Mouse (Mus musculus): Measurements from ENCODE around the gene Gm11492. TPM values are rescaled to one million over a fixed set of nuclear protein-coding genes. Genes with fewer than 3 reads are reported as not detected.

The Gm11492 gene
- polyA plus RNA-seq, 1 experiment = not detected

DNA sequence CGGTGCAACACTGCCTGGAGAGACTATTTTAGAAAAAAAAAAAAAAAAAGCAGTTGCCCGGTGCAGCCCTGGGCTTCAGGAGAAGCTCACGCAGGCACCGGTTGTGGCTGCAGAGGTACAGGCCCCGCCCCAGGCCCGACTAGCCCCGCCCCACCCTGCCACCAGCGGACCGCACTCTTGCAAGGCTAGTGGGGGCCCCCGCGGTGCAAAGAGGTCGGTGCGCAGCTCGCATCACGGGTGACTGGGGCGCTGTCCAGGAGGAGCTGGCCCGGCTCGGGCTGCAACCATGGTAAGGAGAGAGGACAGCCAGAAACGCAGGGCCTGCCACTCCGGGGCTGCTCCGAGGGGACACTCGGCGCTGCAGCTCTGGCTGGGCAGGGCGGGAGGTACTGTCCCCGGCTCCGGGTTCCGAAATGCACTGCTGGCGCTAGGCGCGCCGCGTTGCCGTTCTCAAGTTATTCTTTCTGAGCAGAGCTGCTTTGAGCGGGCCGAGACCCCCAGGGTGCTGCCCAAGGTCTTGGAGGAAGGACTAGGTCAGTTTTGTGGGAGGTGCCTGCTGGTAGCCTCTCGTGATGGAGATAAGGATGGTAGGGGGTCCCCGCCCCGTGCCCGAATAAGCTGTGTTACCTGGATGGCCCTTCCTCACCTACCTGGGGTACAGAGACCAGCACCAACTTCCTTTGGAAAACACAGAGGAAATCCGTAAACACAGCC, 12.0 kb downstream of the Gm11492 start:
- DNase-seq (ENCODE audit: extremely low spot score in 1 of 2, low spot score in 1 of 2) = peak in 1 of 2 experiments; percentile 72

DNA sequence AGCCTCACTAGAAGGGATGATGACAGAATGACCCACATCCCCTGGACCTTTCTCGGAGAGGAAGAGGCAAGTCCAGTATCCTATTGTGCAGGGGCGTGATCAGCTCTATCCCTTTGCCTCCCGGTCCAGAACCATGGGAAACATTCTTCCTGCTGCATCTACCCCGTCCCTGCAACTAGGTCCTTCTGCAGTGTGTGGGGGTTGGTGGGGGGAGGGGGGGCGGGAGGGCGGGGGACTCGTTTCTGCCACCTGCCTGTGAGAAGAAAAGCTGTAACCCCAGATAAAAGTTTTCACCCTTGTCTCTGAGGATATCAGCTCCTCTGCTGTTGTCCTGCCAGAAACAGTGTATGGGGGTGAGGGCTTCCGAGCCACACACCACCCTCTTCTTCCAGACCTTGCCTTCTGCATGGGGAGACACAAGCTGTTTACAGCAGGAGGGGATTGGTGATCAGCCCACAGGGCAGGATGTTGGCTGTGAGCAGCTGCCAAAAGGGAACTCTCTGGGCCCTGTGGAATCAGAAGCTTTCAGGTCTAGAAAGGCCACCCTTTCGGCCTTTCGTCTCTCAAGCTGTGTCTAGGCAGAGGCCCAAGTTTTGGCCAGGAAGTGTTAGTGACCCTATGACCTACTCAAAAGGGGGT, 12.6 kb downstream of the Gm11492 start:
- DNase-seq (ENCODE audit: extremely low spot score in 1 of 2, low spot score in 1 of 2) = no peak

DNA sequence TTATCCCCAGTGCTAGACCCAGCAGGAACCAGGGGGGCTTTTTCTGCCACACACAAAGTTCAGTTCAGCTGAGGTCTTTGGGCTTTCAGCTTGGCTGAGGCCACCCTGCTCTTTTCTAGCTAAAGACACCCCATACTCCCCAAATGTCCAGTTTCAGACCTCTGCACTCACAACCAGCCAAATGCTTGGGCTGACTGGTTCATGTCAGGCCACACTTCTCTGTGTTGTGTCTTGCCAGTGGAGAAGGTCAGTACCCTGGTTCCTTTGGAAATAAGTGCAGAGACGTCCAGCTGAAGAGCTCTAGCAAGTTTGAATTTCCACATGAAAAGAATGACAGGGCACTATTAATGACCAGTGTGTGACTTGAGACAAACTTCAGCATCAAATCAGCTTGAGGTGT, 13.3 kb downstream of the Gm11492 start:
- DNase-seq (ENCODE audit: extremely low spot score in 1 of 2, low spot score in 1 of 2) = no peak

DNA sequence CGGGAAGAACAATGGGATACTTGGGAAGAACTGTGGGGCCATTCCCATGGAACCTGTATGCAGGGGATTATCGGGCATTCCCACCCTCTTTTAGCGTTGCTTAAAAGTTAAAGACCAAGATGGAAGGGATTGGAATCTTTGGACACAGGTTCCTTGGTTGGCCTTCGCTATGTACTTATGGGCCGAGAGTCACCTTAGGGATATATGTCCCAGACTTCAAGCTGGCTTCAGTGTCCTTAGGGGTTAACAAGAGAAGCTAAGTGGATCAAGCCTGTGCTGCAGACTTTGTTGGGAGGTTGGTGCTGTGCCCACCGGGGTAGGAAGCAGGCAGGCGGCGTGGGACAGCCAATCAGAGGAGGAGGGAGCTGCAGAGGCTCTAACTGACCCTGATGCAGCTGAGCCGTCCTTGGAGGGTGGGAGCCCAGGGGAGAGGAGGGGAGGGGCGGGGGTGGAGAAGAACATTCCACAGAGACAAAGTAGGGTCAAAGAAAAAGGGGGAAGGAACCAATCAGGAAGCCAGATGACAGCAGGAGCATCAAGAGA, 14.2 kb downstream of the Gm11492 start:
- DNase-seq (ENCODE audit: extremely low spot score in 1 of 2, low spot score in 1 of 2) = no peak

DNA sequence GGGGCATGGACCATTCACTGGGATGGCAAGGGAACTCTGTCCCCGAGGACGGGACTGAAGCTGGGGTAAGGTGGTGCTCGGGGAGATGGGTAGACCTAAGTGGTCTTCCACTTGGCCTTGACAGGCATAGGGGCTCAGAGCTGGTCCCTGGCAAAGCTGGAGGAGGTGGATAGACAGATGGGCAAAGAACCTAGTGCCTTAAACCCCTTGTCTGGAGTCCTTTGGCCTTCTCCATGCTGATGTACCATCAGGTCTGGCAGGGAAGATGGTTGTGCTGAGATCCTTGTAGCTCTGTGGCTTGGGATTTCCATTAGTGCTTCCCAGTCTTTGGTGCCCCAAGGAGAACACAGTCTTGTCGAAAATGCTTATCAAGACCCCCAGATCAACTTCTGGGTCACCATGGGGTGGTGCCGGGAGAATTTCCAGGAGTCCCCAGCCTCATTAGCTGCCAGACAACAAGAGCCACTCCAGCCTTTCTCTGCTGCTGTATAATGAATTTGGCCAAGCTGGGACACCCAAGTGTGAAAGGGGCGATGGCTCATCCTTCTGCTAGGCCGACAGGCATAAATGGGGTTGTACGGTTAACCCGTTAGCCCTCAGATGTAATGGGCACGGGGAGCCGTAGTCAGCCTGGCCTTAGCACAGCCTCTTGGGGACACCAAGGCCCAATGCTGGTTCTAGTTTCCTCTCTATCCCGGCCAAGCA, 14.9 kb downstream of the Gm11492 start:
- DNase-seq (ENCODE audit: extremely low spot score in 1 of 2, low spot score in 1 of 2) = no peak

DNA sequence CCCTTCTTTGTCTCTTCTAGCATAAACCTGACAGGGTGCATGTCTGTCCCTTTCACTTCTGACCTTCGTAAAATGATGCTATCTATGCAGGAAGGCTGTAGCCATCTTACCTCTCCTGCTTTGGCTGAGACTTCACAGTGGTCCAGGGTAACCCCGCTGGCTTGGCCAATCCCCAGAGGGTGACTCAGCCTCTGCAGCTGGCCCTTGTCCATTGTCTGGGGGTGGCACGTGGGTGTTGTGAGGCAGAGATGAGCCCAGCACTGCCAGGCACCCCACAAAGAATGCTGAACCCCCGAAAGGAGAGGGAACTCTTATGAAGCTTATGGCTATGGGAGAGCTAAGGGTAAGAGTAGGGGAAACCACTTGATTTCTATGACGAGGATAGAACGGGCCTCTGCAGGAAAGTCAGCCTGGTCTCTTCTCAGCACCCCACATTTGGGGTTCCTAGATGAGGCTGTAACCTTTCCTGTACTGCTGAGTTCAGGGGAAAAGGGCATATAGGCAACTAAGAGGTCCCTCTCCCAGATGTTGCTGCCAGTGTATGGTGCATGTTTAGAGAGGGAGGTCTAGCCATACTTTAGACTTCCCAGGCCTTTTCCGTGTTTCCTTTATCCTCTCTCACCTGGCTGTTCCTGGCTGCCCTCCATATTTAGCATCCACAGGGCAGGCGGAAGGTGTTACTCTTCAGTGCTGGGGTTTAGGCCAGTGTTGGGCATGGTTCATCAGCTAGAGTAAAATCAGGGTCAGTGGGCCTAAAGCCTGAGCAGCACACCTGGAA, 15.7 kb downstream of the Gm11492 start:
- peak in 1 of 2 experiments; percentile 67 for DNase-seq (ENCODE audit: extremely low spot score in 1 of 2, low spot score in 1 of 2)

DNA sequence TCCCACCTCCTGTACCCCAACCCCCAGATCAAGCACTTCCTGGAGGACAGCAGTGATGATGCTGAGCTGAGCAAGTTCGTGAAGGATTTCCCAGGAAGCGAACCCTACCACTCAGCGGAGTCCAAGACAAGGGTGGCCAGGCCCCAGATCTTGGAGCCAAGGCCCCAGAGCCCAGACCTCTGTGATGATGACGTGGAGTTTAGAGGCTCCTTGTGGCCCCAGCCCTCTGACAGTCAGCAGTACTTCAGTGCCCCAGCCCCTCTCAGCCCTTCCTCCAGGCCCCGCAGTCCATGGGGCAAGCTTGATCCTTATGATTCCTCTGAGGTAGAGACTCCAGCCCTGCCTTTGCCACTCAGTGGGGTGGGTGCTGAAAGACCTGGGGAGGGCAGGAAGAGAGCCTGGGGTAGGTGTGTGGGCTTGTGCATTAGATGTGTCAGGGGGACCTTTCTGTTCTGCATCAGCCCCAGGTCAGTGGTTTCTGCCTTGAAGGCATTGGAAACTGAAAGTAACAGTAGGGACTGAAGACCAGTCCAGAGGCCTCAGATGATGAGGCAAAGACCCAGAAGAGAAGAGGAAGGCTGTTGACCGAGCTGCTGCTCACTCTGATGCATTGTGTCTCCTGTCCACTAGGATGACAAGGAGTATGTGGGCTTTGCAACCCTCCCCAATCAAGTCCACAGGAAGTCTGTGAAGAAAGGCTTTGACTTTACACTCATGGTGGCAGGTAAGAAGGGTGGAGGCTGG, 17.0 kb downstream of the Gm11492 start:
- DNase-seq (ENCODE audit: extremely low spot score in 1 of 2, low spot score in 1 of 2) = no peak

DNA sequence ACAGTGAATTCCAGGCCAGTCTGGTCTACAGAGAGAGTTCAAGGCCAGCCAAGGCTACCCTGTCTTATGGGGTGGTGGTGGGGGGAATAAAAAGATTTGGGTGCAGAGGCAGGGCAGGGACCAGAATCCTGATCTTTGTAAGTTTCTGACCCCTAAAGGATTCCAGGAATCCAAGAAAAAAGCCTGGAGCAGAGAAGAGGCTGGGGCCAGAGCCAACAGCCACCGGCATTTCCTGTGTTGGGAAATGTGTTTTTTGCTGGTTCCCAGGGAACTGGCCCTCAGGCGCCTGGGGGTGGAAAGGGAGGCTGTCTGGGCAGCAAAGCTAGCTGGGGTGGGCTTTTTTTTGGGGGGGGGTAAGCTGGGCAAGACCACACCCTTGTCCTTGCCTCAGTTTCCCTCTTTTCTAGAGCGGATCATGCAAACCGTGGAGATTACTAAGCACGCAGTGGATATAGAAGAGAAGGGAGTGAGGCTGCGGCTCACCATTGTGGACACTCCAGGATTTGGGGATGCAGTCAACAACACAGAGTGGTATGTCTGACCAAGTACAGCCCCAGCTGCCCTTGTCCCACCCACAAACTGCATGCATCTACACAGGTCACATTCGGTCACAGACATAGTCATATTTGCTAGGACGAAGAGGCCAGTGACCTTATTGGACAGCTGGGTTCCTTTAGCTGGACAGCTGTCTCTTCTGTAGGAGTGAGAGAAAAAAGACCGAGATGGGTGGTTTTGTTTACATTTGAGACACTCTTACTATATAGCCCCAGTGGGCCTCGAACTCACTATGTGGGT, 18.5 kb downstream of the Gm11492 start:
- DNase-seq (ENCODE audit: extremely low spot score in 1 of 2, low spot score in 1 of 2) = no peak

DNA sequence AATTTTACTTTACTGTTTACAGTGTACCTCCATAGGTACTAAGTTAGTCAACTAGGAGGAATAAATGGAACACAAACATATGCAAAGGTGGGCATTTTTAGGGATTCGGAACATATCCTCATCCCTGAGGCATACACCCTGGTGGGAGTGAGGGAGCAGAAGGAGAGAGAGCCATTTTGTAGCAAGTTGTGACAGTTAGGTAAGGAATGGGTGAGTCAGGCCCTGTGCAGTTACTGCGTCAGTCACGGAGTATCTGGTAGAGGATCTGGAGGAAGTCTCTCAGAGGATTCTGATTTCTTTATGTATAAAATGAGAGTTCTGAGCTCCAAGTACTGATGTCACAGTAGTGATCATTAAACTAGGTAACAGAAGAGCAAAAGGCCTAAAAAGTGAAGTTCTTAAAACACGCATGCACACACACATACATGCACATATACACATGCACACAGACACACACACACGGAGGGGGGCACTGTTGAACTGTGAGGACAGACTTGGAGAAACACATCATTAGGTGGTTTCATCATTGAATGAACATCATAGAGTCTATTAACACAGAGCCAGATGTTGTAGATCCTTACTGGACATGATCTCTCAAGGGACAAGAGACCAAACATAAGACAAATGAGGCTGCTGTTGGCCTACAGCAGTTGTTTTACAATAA, 20.9 kb downstream of the Gm11492 start:
- no peak for DNase-seq (ENCODE audit: extremely low spot score in 1 of 2, low spot score in 1 of 2)

DNA sequence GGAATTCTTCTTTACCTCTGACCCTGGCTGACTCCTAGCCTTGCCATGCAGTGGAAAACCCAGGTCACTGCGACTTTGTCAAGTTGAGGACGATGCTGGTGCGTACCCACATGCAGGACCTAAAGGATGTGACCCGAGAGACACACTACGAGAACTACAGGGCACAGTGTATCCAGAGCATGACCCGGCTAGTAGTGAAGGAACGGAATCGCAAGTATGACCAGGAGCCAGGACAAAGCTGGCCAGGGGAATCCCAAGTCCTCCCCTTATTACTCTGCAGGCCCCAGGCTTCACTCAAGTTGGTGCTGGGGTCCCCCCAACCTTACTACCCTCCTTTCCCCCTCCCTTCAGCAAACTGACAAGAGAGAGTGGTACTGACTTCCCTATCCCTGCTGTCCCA, 23.2 kb downstream of the Gm11492 start:
- no peak for DNase-seq (ENCODE audit: extremely low spot score in 1 of 2, low spot score in 1 of 2)

DNA sequence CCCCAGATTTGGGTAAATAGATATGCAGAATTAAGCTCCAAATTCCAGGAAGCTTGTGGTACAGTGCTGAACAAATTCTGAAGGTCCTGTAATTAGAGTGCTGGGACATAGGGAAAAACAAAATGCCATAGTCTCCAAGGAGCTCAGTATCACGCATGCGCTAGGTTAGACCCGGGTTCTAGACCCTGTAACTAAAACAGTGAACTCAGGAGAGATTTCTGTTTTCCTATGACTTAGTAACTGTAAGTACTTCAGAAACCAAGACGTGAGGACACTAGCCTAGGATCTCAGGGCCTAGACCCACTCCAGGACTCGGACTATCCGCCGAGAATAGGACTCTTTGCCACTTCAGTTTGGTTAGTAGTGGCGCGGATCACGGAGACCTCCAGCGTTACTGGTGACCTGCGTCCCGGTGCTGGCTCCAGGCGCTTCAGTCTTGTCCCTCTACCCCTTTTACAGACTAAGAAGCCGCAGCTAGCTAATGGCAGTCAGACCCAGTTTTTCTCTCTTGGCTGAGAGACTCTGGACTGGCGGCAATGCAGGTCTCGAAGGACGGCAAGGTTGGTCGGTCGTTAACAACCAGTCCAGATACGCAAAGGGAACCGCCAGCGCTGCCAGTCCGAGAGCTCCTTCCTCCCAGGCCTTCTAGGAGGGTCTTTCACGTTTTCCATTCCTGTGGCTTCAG, 24.5 kb downstream of the Gm11492 start:
- peak in 1 of 2 experiments; percentile 42 for DNase-seq (ENCODE audit: extremely low spot score in 1 of 2, low spot score in 1 of 2)

DNA sequence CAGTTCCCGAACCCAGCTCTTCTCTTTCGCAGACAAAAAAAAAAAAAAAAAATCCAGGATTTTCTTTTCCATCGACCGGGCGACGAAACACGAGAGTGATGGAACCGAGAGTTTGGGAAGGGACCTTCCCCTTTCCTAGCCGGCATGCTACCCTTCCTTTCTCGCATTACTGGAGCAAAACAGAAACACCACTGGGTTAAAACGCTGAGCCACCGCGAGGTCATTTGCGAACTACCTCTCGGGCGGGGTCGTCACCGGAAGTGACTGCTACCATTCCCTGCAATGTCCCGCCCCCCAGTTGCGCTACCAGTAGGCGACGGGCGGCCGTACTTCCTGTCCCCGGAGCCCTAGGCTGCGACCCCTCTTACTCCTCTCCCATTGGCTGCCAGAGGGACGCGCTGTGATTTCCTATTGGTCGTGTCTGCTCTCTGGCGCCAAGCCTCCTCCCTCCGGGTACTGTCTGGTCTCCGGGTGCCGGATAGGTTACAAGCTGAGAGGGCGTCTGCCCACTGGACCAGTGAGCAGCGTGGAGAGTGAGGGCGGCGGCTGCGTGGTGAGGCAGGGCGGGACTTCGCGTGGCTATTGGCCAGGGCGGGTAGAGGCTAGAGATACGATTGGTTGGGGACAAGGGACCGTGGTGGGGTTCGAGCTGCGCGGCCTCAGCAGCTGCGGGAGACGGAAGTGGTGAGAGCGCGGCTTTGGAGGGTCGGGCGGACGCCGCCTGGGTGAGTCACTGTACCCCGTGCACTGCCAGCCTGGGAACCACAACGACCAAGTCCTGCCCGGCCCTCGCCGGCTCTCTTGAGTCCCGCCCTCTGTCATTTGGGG, 25.3 kb downstream of the Gm11492 start, which contains the start of gene Mtmr4:
Gene Mtmr4, plus strand, starts transcription at position 637 of the 828 bp plus-strand sequence.
- DNase-seq (ENCODE audit: extremely low spot score in 1 of 2, low spot score in 1 of 2) = peak; percentile 100

DNA sequence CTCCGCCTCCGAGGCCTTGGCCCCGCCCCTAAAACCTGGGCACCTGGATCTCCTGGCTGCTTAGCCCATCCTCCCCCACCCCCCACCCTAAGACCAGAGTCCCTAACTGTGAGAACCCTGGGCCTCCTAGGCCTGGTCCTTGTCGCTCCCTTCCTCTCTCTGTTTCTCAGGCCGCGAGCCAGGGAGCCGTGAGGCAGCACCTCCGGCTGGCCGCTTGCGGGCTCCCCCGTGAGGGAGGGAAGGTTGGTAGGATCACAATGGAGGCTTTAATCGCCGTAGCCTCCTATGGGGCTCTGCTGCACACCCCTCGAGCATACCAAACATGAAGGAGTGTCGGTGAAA, 25.9 kb downstream of the Gm11492 start:
- no peak for DNase-seq (ENCODE audit: extremely low spot score in 1 of 2, low spot score in 1 of 2)

DNA sequence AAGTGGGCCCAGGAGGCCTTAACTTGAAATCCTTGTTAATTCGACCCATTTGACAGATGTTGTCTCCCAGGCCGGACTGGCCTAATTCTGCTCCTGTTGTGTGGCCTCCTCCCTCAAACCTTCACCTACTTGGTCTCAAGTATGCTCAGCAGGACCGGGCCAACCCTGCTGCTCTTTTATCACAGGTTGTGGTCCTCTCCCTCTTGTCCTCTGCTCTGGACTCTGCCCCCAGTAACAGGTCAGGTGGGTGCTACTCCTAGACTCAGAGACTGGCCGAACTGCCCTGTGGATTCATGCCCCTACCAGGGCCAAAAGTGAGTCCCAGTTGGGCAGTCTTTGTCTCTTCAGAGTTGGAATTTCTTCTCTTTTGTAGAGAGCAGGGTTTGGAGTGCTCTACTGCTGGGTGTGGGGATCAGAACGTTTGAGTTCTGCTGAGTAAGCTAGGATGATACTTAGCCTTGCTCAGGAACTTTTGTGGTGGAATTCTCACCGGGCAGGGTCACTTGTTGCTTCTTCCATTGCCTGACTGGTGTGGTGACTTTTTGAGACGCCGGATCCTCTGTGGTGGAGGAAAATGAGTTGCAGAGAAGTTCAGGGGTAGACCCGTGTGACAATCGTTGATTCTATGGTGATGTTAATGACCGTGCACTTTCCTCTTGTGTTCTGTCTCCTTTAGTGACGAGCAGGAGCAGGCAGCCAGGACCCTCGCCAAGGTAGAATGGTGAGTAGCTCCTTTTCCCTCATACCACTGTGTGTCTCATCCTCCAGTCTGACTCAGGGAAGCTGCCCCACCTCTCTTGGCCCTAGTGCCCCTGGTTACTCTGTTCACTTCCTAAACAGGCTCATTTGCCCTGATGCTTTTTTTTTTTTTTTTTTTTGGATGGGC, 26.5 kb downstream of the Gm11492 start:
- DNase-seq (ENCODE audit: extremely low spot score in 1 of 2, low spot score in 1 of 2) = no peak

DNA sequence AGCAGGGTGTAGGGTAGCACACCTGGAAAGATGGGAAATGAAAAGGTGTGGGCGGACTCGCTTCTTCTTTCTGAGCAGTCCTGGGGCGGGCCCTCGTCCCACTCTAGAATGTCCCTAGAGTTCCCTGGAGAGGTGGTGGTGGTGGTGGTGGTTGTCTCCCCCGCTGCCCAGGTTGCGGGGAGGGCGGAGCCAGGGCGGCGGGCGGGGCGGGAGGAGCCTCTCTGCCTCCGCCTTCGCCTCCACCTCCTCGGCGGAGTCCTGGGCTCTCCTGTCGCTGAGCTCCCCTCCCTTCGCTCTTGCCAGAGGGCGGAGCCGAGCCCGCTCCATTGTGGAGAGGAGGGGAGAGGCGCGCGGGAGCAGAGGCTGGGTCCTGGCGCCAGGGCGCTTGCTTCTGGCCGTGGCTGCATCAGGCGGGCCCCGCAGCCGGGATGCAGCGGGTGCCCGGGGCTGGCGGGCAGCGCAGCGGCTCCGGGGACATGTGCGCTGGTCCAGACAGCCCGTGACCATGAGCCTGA, 28.9 kb downstream of the Gm11492 start:
- DNase-seq (ENCODE audit: extremely low spot score in 1 of 2, low spot score in 1 of 2) = peak in 1 of 2 experiments; percentile 85

DNA sequence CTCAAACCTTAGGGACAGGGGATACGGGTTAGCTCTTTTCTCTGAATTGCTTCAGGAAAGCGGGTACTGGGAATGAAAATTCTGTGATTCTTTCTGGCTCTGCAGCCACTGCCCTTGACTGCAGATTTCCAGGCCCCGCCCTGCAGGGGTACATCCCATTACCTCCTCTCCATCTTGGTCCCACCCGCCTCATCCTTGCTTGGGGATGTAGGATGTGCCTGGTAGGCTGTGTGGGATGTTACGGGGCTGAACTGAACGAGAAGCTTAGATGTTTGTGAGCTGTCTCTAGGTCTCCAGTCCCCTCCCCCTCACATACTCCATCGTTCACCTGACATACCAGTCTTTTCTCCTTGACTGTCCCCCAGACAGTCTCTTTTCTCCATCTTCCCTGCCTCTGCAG, 29.5 kb downstream of the Gm11492 start:
- DNase-seq (ENCODE audit: extremely low spot score in 1 of 2, low spot score in 1 of 2) = peak in 1 of 2 experiments; percentile 58
